Mouse (Mus musculus) mesoderm, embryonic 11.5 days (tissue): ENCODE measurements at regions not wholly inside any gene's neighbourhood (a gene's known extent, or its start where the extent isn't known, plus 50 kb on each side); places are given as distances from the start of the nearest gene placed in this dataset.
"Not testable (repeated sequence)": the region's sequence is repeated elsewhere in the genome, so short reads cannot be mapped to it uniquely, and the experiment has no call there.

ENCODE experiments used
- DNase-seq: peaks from one replicate; pipeline ENCODE4 v3.0.0-alpha.2; 2012; ENCODE audit warnings: low read depth, low spot score

DNA sequence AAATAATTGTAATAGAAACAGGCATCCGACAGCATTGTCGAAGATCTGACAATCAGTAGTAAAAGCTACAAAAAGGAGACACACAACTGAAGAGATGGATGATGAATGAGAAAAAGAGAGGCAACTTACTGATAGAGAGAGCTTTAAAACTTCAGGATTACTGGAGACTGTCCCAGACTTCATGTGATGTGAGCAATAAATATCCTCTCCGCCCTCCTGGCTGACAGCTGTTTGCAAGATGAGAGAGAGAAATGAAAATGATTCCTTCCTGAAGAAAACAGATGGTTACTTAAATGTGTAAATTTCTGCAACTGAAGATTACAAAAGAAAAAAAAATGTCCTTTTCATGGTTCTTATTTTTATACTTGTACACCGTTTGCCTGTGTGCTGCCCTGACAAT lies 306.7 kb upstream of the Ncam2 start:
- DNase-seq: no peak

DNA sequence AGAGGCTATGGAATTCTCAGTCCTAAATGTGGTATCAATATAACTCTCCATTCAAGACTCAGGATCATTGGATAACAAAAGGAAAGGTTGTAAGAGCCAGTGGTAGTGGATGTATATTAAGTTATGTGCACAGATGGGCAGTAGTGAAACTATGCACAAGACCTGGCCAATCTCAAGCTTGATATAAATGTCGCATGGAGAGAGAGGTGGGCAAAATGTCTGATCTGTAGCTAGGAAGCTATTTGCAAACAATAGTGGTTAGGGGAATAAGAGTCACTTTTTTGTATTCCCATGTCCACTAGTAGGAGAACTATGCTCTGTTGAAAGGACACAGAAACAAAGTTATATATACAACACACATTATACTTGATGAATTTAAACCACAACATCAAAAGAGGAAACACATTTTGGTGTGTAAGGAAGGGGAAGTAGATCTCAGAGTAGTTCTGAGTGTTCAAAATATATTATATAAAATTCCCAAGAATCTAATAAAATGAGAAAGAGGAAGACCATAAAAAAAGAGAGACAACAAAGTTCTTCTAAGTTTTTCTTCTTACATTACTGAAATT lies 279.7 kb upstream of the Ncam2 start:
- DNase-seq: no peak

DNA sequence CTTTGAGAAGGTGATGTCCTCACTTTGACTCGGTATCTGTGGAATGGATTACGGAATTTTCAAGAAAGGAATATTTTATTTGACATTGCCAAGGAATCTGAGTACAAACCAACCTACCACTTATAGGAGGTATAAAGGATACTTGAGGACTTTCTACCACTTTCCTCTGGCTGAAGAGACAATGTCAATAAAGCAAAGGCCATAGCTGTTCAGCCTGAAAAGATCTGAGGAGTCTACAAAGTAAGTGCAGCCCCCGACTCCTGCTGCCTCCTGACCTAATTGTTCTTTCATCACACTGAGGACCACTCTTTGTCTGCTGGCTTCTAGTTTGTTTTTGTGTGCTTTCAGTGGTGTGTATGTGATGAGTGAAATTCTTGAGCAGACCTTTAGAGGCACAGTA lies 269.5 kb upstream of the Ncam2 start:
- no peak for DNase-seq

DNA sequence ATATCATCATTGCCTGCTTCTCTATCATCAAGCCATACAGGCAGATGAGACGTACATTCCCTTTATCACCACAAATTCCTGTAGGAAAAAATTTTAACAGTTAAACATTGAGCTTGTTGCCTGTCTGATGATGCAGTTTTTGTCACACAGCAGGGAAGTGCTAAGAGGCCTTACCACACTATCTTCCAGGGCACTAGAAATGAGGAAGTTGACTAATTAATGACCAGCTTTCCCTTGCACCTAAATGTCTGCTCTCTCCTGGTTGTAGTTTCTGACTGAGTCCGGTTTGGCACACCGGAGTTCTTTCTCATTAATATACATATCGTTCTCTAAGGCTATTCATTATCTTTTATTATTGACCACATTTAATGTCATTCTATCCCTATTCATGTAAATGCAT lies 269.0 kb upstream of the Ncam2 start:
- DNase-seq: no peak

DNA sequence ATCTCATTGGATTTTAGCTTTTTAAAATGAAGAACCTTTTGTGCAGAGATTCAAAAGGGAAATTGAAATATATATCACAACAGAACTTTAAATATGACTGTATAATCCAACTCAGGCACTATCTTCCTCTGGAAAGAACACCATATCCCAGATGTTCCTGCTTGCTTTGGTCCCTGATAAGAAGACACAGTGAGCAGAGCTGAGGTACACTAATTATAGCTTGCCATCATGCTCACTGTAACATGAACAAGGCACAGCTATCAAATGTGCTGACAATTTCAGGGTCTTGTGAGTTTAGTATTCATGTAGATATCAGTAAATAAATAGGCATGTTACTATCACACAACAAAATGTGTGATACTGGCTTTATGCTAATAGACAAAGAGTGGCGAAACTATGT lies 264.8 kb upstream of the Ncam2 start:
- no peak for DNase-seq

DNA sequence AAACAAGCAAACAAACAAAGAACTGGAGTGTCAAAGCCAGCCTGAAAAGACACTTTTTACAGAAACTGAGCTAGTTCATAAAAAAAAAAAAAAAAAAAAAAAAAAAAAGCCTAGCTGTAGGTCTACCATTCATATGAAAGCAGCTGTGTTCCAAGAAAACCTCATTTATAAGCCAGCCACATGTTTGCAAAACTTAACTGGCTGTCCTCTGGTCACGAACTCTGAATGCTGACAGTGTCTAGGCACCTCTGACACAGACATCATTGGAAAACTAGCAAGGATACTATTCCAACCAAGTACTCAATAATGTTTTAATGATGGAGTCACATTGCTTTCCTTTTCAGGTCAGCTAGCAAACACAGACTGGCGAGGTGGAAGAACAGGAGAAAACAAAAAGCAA lies 238.4 kb upstream of the Ncam2 start:
- DNase-seq: no peak

DNA sequence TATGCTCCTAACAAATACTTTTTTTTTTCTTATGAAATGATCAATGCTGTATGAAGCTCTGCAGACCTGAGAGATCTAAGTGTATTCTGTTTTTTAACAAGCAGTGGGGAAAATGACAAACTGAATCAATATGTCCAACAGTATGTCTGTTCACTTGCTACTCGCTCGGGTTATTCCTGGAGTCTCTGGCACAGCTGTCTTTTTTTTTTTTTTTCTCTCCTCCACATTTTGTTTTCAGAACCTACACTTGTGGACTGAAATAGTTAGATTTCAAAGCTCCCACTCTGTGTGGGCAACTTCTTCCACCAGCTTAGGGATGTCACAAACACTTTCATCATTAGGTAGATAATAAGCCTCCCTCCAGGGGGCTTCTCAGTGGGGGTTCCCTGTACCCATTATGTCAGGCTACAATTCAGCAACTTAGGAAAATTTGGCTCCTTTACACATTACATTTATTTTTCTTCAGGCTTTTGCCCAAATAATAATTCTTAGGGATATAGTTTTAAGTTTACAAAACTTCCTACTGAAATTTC lies 218.9 kb upstream of the Ncam2 start:
- DNase-seq: no peak

DNA sequence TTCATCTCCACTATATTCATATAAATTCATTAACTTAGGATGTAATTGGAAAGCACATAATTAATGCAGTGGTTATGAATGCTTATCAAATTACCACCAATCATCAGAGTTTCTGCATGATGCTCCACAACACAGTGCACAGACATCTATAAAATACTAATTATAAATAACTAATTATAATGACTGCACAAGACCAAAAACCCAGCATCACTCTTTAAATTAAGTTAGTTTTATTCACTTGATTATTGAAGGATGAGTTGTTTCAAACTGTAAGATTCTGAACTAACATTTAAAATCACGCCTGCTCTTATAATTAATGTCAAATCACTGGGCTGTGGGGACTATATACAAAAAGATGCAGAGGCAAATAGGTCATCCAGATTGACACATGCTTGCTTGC lies 212.7 kb upstream of the Ncam2 start:
- DNase-seq: no peak

DNA sequence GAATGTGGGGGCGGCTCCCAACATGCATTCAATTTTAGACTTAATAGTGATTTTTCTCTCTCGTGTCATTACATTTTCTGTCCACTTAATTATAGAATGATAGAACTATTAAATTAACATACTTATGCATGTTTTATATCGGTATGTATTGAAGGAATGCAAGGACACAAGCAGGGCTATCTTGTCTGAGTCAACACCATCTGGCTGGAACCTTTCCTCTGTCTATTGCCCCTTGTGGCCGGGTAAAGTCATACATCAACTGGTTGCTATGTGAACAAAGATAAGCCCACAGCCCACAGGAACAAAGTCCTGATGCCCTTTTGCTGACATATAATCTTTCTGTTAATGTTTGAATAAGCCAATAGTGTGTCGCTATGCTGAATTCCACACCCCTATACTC lies 163.7 kb upstream of the Ncam2 start:
- DNase-seq: not testable (repeated sequence)

DNA sequence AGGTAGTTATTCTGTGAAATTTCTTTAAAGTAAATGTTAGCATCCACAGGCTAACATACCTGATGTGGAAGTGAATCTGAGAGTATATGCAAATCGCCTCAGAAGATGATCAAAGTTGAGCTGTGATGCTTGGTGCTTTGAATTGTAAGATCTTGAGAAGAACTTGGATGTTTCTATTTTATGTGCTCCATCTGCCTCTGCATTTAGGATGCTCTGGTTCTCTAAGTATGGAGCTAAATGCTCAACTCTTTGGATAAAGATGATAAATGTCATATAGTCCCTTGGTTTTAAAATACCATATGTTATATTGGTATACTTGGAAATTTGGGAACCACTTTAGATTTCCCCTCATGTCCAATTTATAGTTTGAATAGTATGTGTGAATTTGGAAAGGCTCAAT lies 159.2 kb upstream of the Ncam2 start:
- DNase-seq: no peak

DNA sequence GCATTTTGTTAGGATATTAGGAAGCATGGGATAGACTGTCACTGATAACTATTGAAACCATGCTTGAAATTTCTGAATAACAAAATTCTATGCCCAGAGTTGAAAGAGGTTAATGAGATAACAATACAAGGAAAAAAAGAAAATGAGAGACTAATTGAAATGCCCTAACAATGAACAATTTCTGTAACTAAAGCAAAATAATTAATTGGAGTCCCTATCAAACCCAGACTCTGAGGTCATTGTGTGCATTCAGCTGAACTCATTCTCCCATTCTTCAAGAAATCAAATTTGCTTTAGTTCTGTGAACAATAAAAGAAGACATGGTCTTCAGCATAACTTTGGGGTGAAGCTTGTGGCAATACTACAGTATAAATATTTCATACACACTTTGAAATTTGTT lies 154.8 kb upstream of the Ncam2 start:
- no peak for DNase-seq

DNA sequence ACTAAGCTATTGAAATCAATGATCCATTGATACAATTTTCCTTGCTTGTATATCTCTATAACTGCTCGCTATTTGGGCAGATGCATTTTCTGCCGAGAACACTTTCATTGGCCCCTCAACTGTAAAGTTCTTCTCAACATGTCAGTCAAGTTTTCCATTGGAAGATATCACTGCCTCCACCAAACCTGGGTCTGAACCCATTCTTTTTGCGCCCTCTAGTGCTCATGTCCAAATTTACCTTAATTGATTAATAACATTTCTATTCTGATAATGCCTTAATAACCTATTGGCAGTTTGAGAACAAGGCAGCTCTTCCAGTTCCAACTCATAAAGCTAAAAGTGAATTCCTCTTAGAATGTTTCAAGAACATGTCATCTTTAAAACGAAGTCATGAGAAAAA lies 132.2 kb upstream of the Ncam2 start:
- peak; percentile 2 for DNase-seq
